Mouse (Mus musculus) C2C12 (cell line): Measurements from ENCODE around the gene Tbcd.
"Not testable (repeated sequence)": the region's sequence is repeated elsewhere in the genome, so short reads cannot be mapped to it uniquely, and the experiment has no call there.

Source experiments
- CEBPB ChIP-seq: IDR thresholded peaks from one replicate; pipeline ENCODE4 v1.6.1; 2011; ENCODE audit warnings: low read depth, mild to moderate bottlenecking, control low read depth, moderate library complexity
- CTCF ChIP-seq: IDR thresholded peaks from one replicate; pipeline ENCODE4 v1.5.1; 2011; ENCODE audit not compliant: control insufficient read depth, insufficient read depth, insufficient read length
- MAX ChIP-seq: IDR thresholded peaks from one replicate; pipeline ENCODE4 v1.6.1; 2011; ENCODE audit warnings: mild to moderate bottlenecking, control low read depth
- MYOD1 ChIP-seq: IDR thresholded peaks from one replicate; pipeline ENCODE4 v1.6.1; 2011; ENCODE audit warnings: low read depth; ENCODE audit not compliant: control insufficient read depth, insufficient read length
- MYOG ChIP-seq: IDR thresholded peaks from one replicate; pipeline ENCODE4 v1.6.1; 2011; ENCODE audit not compliant: control insufficient read depth, insufficient read length; ENCODE audit errors: extremely low read depth
- USF1 ChIP-seq: IDR thresholded peaks from one replicate; pipeline ENCODE4 v1.6.1; 2011; ENCODE audit warnings: low read depth, mild to moderate bottlenecking, control low read depth, moderate library complexity

DNA sequence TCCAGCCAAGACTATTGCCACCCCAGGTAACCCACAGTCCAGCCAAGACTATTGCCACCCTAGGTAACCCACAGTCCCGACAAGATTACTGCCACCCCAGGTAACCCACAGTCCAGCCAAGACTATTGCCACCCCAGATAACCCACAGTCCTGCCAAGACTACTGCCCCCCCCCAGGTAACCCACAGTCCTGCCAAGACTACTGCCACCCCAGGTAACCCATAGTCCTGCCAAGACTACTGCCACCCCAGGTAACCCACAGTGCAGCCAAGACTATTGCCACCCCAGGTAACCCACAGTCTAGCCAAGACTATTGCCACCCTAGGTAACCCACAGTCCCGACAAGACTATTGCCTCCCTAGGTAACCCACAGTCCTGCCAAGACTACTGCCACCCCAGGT lies 208.9 kb downstream of the Tbcd start:
- not testable (repeated sequence) for TF ChIP-seq CTCF, MYOD1, MAX, USF1, CEBPB, MYOG
